Mouse (Mus musculus) lung, embryonic 16.5 days (tissue): ENCODE data around the gene Grid1. TPM values are rescaled to one million over a fixed set of nuclear protein-coding genes. Genes with fewer than 3 reads are reported as not detected.

Source experiments
- ATAC-seq: fragments of 200-750 bp; cut with Nextera tagmentation; 2 replicates; pipeline ENCODE4 v1.8.0; 2017; ENCODE audit warnings: low read depth, mild to moderate bottlenecking, moderate library complexity
- H3K27ac ChIP-seq: fragments of 300-500 bp; sonication (generic); 2 replicates; pipeline ENCODE4 v1.5.1; 2014; ENCODE audit warnings: mild to moderate bottlenecking, control low read depth, low read length
- H3K27me3 ChIP-seq: fragments of 300-500 bp; sonication (generic); 2 replicates; pipeline ENCODE4 v1.6.1; 2014; ENCODE audit warnings: low read depth, low read length, mixed read lengths; ENCODE audit not compliant: control insufficient read depth, insufficient read depth
- H3K36me3 ChIP-seq: fragments of 300-500 bp; sonication (generic); 2 replicates; pipeline ENCODE4 v1.6.1; 2014; ENCODE audit warnings: low read length; ENCODE audit not compliant: control insufficient read depth, insufficient read depth
- H3K4me1 ChIP-seq: fragments of 300-500 bp; sonication (generic); replicated peaks from 2 replicates; pipeline ENCODE4 v1.6.1; 2014; ENCODE audit warnings: low read length, mixed read lengths; ENCODE audit not compliant: control insufficient read depth, insufficient read depth
- H3K4me2 ChIP-seq: fragments of 300-500 bp; sonication (generic); 2 replicates; pipeline ENCODE4 v1.6.1; 2014; ENCODE audit warnings: low read depth, low read length, control low read depth
- H3K4me3 ChIP-seq: fragments of 300-500 bp; sonication (generic); 2 replicates; pipeline ENCODE4 v1.5.1; 2014; ENCODE audit warnings: mild to moderate bottlenecking, low read length, control low read depth
- H3K9ac ChIP-seq: fragments of 300-500 bp; sonication (generic); 2 replicates; pipeline ENCODE4 v1.6.1; 2014; ENCODE audit warnings: low read length, control low read depth
- H3K9me3 ChIP-seq: fragments of 300-500 bp; sonication (generic); 2 replicates; pipeline ENCODE4 v1.6.1; 2016; ENCODE audit warnings: low read length; ENCODE audit not compliant: control insufficient read depth
- WGBS: fragments of 180-500 bp; shearing (Covaris S2); extraction: QIAGEN DNeasy Blood & Tissue Kit; methylation state at CpG from one replicate; pipeline ENCODE4 v1.1.7; 2014; 5-methylcytosine and 5-hydroxymethylcytosine counted together
- polyA plus RNA-seq: library from polyadenylated mRNA; unstranded; fragments of >200 nt; fragmentation: Nextera tagmentation; extraction: Ambion mirVana; gene quantifications from 2 replicates; pipeline ENCODE4 v1.2.1, GENCODE M21; 2015

Gene Grid1
- polyA plus RNA-seq, 1 experiment from 2014 or later: 0.51 TPM

GRCm38 (mm10) chr14:34921265-34921664, 101.4 kb downstream of the Grid1 start:
- H3K9me3 ChIP-seq: no peaks in the 10 kb centered on the region
- no peaks in the 10 kb centered on the region for H3K27me3 ChIP-seq
- 69% methylated on average over 9 of the region's 9 CpGs for WGBS
- H3K36me3 ChIP-seq: no peaks in the 10 kb centered on the region
- no peak overlapping the region for H3K9ac ChIP-seq
- H3K4me2 ChIP-seq: no peak overlapping the region
- H3K27ac ChIP-seq: no peak overlapping the region
- H3K4me1 ChIP-seq: no peaks in the 10 kb centered on the region
- no peak overlapping the region for H3K4me3 ChIP-seq
- no peak for ATAC-seq

GRCm38 (mm10) chr14:34925021-34925420, 105.1 kb downstream of the Grid1 start:
- 43% methylated on average over 5 of the region's 5 CpGs for WGBS
- Histone ChIP-seq H3K27me3 (no peaks in the 10 kb centered on the region), H3K4me1 (no peaks in the 10 kb centered on the region), H3K36me3 (no peaks in the 10 kb centered on the region), H3K4me2 (no peak overlapping the region), H3K4me3 (no peak overlapping the region), H3K9ac (no peak overlapping the region), H3K9me3 (no peaks in the 10 kb centered on the region), H3K27ac (no peak overlapping the region)
- ATAC-seq: no peak

GRCm38 (mm10) chr14:34930040-34930719, 110.3 kb downstream of the Grid1 start:
- no peak overlapping the region for H3K4me3 ChIP-seq
- no peaks in the 10 kb centered on the region for H3K4me1 ChIP-seq
- no peak overlapping the region for H3K9ac ChIP-seq
- H3K36me3 ChIP-seq: no peaks in the 10 kb centered on the region
- no peak overlapping the region for H3K27ac ChIP-seq
- no peak for ATAC-seq
- no peaks in the 10 kb centered on the region for H3K27me3 ChIP-seq
- no peak overlapping the region for H3K4me2 ChIP-seq
- no peaks in the 10 kb centered on the region for H3K9me3 ChIP-seq
- 71% methylated on average over 8 of the region's 8 CpGs for WGBS

GRCm38 (mm10) chr14:34933197-34933596, 113.3 kb downstream of the Grid1 start:
- no peaks in the 10 kb centered on the region for H3K9me3 ChIP-seq
- H3K36me3 ChIP-seq: no peaks in the 10 kb centered on the region
- H3K4me2 ChIP-seq: no peak overlapping the region
- H3K27me3 ChIP-seq: no peaks in the 10 kb centered on the region
- H3K27ac ChIP-seq: no peak overlapping the region
- no peak overlapping the region for H3K4me3 ChIP-seq
- no peak overlapping the region for H3K9ac ChIP-seq
- no peak for ATAC-seq
- no peaks in the 10 kb centered on the region for H3K4me1 ChIP-seq
- 36% methylated on average over 4 of the region's 4 CpGs for WGBS

GRCm38 (mm10) chr14:34936192-34936770, 116.4 kb downstream of the Grid1 start:
- Histone ChIP-seq H3K9ac (no peak overlapping the region), H3K9me3 (no peaks in the 10 kb centered on the region), H3K36me3 (no peaks in the 10 kb centered on the region), H3K27me3 (no peaks in the 10 kb centered on the region), H3K27ac (no peak overlapping the region), H3K4me1 (no peaks in the 10 kb centered on the region), H3K4me3 (no peak overlapping the region), H3K4me2 (no peak overlapping the region)
- no peak for ATAC-seq
- 30% methylated on average over 13 of the region's 13 CpGs for WGBS

GRCm38 (mm10) chr14:34944390-34944979, 124.6 kb downstream of the Grid1 start:
- H3K4me3 ChIP-seq: no peak overlapping the region
- no peaks in the 10 kb centered on the region for H3K27me3 ChIP-seq
- ATAC-seq: no peak
- H3K9me3 ChIP-seq: no peaks in the 10 kb centered on the region
- no peak overlapping the region for H3K27ac ChIP-seq
- no peaks in the 10 kb centered on the region for H3K36me3 ChIP-seq
- no peak overlapping the region for H3K9ac ChIP-seq
- WGBS: 72% methylated on average over 14 of the region's 14 CpGs
- no peaks in the 10 kb centered on the region for H3K4me1 ChIP-seq
- H3K4me2 ChIP-seq: no peak overlapping the region

- Histone ChIP-seq H3K4me3 (no peak overlapping the region), H3K27me3 (no peaks in the 10 kb centered on the region), H3K4me1 (no peaks in the 10 kb centered on the region), H3K4me2 (no peak overlapping the region), H3K9ac (no peak overlapping the region), H3K27ac (no peak overlapping the region), H3K36me3 (no peaks in the 10 kb centered on the region), H3K9me3 (no peaks in the 10 kb centered on the region)
- 78% methylated on average over 17 of the region's 17 CpGs for WGBS
- ATAC-seq: no peak
Observed at GRCm38 (mm10) chr14:34945471-34946313, 125.8 kb downstream of the Grid1 start.

GRCm38 (mm10) chr14:34946314-34946583, 126.3 kb downstream of the Grid1 start:
- Histone ChIP-seq H3K9me3 (no peaks in the 10 kb centered on the region), H3K27ac (no peak overlapping the region), H3K4me2 (no peak overlapping the region), H3K9ac (no peak overlapping the region), H3K4me3 (no peak overlapping the region), H3K27me3 (no peaks in the 10 kb centered on the region), H3K4me1 (no peaks in the 10 kb centered on the region), H3K36me3 (no peaks in the 10 kb centered on the region)
- WGBS: 75% methylated on average over 2 of the region's 2 CpGs
- ATAC-seq: no peak

- no peak overlapping the region for H3K27ac ChIP-seq
- no peak overlapping the region for H3K9ac ChIP-seq
- no peaks in the 10 kb centered on the region for H3K27me3 ChIP-seq
- 62% methylated on average over 6 of the region's 6 CpGs for WGBS
- no peaks in the 10 kb centered on the region for H3K9me3 ChIP-seq
- H3K4me3 ChIP-seq: no peak overlapping the region
- H3K4me2 ChIP-seq: no peak overlapping the region
- H3K4me1 ChIP-seq: no peaks in the 10 kb centered on the region
- ATAC-seq: no peak
- no peaks in the 10 kb centered on the region for H3K36me3 ChIP-seq
Observed at GRCm38 (mm10) chr14:34948249-34948648, 128.3 kb downstream of the Grid1 start.
